Mouse (Mus musculus): ENCODE measurements at regions not wholly inside any gene's neighbourhood (a gene's known extent, or its start where the extent isn't known, plus 50 kb on each side); places are given as distances from the start of the nearest gene placed in this dataset.

DNA sequence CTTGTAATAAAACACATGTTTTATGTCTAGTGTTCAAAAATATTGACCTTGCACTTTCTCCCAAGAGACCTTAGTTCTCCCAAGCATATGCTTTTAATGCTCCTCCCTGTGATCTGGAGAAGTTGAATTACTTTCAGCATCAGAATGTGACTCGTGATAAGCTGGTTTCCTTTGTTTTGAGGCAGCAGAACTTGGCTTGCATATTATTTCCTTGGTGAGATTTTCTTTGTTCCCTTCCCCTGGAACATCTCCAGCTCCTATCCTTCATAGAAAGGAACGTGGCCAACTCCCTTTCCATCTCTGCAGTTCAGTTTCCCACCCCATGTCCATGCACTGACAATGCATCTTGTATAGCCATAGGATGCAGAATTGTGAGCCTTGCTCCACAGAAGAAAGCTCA is 1292.0 kb upstream of the Flrt2 start:
- Histone ChIP-seq H3K36me3 (no peaks in the 10 kb centered on the region), H3K4me1 (replicated peaks) (no peaks in the 10 kb centered on the region), H3K27me3 (no peaks in the 10 kb centered on the region), H3K27ac (replicated peaks) (no peak overlapping the region), H3K9me3 (no peaks in the 10 kb centered on the region), H3K4me2 (no peak overlapping the region), H3K4me3 (no peak overlapping the region), H3K9ac (no peak overlapping the region)
- 64% methylated on average over 2 of the region's 2 CpGs for WGBS
- no peak for ATAC-seq (ENCODE audit: low read depth)

DNA sequence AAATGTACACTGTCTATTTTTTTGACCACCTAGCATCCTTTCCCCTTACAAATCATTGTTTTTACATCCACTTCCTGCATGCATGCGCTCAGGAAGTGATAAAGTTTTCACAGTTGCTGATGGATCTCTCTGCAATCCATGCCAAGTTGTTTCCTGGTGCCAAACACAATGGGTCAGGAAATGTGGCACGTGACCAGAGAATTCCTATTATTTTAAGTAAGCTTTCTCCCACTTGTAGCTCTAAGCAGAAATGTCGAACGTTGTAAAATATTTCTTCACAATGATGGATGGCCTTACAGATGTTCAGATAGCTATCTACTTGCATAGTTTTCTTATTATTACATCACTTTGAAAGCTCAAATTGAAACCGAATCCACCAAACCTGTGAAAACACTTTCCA is 1271.1 kb upstream of the Flrt2 start:
- no peaks in the 10 kb centered on the region for H3K9me3 ChIP-seq
- H3K4me1 ChIP-seq (replicated peaks) = 0 out of 2 replicates have a peak, but pooled peaks cover 7% of the 10 kb centered on the region
- no peak overlapping the region for H3K27ac ChIP-seq (replicated peaks)
- 74% methylated on average over 5 of the region's 5 CpGs for WGBS
- H3K9ac ChIP-seq = no peak overlapping the region
- no peak overlapping the region for H3K4me3 ChIP-seq
- no peaks in the 10 kb centered on the region for H3K27me3 ChIP-seq
- no peaks in the 10 kb centered on the region for H3K36me3 ChIP-seq
- ATAC-seq (ENCODE audit: low read depth) = no peak
- no peak overlapping the region for H3K4me2 ChIP-seq

DNA sequence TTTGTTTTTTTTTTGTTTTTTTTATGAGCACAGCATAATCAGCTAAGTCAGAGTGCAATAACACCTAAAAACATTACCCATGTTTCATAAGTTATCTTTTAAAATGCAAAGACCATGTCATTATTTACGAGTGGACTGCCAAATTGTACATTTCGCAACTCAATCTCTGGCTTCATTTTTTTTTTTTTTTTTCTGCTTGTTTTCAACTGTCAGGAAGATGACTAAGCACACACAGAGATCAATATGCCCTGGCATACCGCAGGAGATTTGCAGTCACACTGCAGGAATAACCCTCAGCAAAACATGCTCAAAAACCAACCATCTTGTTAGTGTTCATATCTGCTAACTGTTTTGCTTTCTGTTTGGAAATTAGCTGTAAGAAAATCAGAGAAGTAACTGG is 1270.3 kb upstream of the Flrt2 start:
- Histone ChIP-seq H3K9ac (no peak overlapping the region), H3K4me2 (no peak overlapping the region), H3K27ac (replicated peaks) (no peak overlapping the region), H3K36me3 (no peaks in the 10 kb centered on the region), H3K4me3 (no peak overlapping the region), H3K27me3 (no peaks in the 10 kb centered on the region), H3K9me3 (no peaks in the 10 kb centered on the region), H3K4me1 (replicated peaks) (0 out of 2 replicates have a peak, but pooled peaks cover 7% of the 10 kb centered on the region)
- WGBS = 80% methylated on average over 3 of the region's 3 CpGs
- no peak for ATAC-seq (ENCODE audit: low read depth)

DNA sequence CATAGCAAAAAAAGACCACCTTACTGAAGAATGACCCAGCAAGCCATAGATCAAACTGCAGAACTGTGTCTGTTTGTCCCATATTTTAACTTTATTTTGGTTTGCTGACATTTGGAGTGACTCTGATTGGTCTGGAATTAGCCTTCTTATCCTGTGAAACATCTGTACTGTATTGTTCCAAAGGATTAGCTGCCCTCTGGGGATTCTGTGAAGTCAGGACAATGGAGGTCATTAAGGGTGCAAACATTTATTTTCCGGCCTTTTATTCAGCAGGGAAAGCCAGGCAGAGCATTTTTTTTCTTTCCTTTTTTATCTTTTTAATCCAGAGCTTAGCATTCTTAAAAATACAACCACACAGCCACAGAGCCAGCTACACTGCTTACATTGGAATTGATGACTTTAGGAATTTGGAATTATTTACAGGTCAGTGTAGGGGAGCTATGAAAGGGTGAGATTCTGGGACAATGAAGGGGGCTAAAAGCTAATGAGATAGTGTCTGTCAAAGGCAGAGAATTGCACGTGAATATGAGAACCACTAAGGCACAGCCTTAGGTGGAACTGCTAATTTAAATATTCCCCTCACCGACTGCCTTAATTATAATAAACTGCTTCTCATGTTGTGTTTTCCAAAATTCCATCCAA is 1267.6 kb upstream of the Flrt2 start:
- WGBS = 6% methylated on average over 3 of the region's 3 CpGs
- H3K4me1 ChIP-seq (replicated peaks) = 0 out of 2 replicates have a peak, but pooled peaks cover 7% of the 10 kb centered on the region
- no peak overlapping the region for H3K4me3 ChIP-seq
- no peaks in the 10 kb centered on the region for H3K36me3 ChIP-seq
- no peak overlapping the region for H3K4me2 ChIP-seq
- no peaks in the 10 kb centered on the region for H3K9me3 ChIP-seq
- no peaks in the 10 kb centered on the region for H3K27me3 ChIP-seq
- ATAC-seq (ENCODE audit: low read depth) = no peak
- no peak overlapping the region for H3K27ac ChIP-seq (replicated peaks)
- H3K9ac ChIP-seq = no peak overlapping the region

DNA sequence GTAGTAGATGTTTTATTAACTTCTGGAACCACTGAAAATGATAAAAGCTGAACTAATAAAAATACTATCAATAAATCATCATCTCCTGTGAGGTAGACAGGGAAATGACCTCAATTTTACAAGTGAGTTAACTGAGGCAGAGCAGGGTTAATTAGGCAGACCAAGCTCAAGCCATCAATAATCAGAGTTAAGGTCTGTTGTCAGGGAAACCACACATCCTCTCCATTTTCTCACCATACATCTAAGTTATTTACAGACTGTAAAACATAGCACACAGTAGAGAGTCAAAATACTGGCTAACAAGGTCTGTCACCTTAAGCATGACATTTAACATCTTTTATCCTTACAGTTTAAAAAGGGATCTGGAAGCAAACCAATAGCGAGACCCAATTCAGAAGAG is 1242.5 kb upstream of the Flrt2 start:
- Histone ChIP-seq H3K27me3 (no peaks in the 10 kb centered on the region), H3K4me1 (replicated peaks) (no peaks in the 10 kb centered on the region), H3K4me3 (no peak overlapping the region), H3K27ac (replicated peaks) (no peak overlapping the region), H3K9me3 (no peaks in the 10 kb centered on the region), H3K9ac (no peak overlapping the region), H3K36me3 (no peaks in the 10 kb centered on the region), H3K4me2 (no peak overlapping the region)
- 55% methylated on average over 1 of the region's 1 CpGs for WGBS
- ATAC-seq (ENCODE audit: low read depth) = no peak

DNA sequence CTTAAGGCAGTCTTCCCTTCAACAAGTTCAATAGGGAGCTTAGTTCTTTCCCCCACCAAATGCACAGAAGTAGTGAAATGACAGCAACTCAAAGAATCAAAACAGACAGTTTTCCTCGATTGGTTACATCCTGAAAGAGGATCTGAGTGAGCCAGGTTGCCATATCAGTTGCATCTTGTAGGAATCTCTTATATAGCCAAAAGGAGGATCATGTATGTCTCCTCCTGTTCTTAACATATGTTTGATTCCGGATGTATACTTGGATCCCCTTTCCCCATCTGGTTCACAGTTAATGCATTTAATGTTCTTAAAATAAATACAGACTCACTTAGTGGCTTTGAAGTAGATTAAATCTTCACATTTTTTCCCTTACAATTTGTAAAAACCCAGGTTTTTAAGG is 1224.0 kb upstream of the Flrt2 start:
- Histone ChIP-seq H3K9ac (no peak overlapping the region), H3K9me3 (no peaks in the 10 kb centered on the region), H3K27ac (replicated peaks) (no peak overlapping the region), H3K4me1 (replicated peaks) (peaks cover 4% of the 10 kb centered on the region; the same call in 1 of the 2 replicates), H3K4me2 (no peak overlapping the region), H3K4me3 (no peak overlapping the region), H3K27me3 (no peaks in the 10 kb centered on the region), H3K36me3 (no peaks in the 10 kb centered on the region)
- WGBS = 68% methylated on average over 2 of the region's 2 CpGs
- no peak for ATAC-seq (ENCODE audit: low read depth)

DNA sequence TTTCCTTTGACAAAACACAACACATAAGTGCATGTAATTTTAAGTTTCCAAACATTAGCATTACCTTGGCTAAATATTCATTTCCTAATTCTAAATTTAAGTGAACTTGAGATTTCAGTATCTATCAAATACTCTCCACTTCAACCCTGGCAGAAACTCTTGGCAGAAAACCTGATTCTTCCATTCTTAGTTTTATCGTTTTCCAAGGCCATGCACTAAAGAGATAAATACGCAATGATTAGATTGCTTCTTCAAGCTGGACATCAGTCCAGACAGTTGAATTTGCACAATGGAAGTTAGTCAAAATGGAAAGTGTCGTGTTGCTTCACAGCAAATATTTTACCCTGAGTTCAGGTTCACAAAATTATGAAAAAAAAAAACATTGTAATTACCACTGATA is 1223.4 kb upstream of the Flrt2 start:
- H3K4me3 ChIP-seq = no peak overlapping the region

DNA sequence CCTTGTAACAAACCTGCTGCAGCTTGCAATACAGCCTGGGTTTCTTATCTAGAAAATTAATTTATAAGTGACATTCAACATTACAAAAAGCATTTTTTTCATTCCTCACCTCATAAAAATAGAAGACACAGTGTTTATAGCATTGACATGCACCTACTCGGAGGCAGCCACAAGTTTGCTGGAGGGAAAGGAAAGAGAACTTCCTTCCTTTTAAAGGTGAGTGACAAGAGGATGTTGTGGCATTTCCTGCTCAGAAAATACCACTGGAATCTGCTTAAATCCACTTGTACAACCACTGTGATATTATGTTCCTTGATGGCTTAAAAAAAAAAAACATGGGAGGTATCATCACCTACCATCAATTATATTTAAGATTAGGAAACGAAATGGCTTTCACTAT is 1222.2 kb upstream of the Flrt2 start:
- Histone ChIP-seq H3K36me3 (no peaks in the 10 kb centered on the region), H3K27ac (replicated peaks) (no peak overlapping the region), H3K9me3 (no peaks in the 10 kb centered on the region), H3K27me3 (no peaks in the 10 kb centered on the region), H3K4me2 (no peak overlapping the region), H3K9ac (no peak overlapping the region), H3K4me3 (no peak overlapping the region), H3K4me1 (replicated peaks) (peaks cover 4% of the 10 kb centered on the region; the same call in 1 of the 2 replicates)
- no peak for ATAC-seq (ENCODE audit: low read depth)
- WGBS = 79% methylated on average over 2 of the region's 2 CpGs

More for the DNA sequence above, 1223.4 kb upstream of the Flrt2 start:
- Histone ChIP-seq H3K36me3 (no peaks in the 10 kb centered on the region), H3K4me2 (no peak overlapping the region), H3K4me1 (replicated peaks) (peaks cover 4% of the 10 kb centered on the region; the same call in 1 of the 2 replicates), H3K27me3 (no peaks in the 10 kb centered on the region), H3K27ac (replicated peaks) (no peak overlapping the region), H3K9me3 (no peaks in the 10 kb centered on the region), H3K9ac (no peak overlapping the region)
- 90% methylated on average over 3 of the region's 3 CpGs for WGBS
- ATAC-seq (ENCODE audit: low read depth) = no peak

DNA sequence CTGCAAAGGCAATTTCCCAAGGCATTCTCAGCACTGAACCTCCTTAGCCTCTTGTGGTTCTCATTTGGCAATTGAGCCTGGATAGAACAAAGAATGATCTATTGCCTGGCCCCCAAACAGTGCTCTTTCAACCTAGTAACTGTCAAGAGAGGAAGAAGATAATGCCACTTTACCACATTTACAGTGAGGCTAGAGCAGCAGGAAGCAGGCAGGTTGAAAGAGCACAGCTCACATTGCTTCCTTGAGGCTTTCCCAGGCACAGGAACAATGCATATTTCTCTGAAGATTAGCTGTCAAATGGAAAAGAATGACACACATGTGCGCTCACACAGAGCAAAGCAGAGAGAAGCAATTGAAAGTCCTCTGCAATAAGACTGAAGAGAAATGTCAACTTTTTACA is 1221.0 kb upstream of the Flrt2 start:
- 32% methylated on average over 1 of the region's 1 CpGs for WGBS

DNA sequence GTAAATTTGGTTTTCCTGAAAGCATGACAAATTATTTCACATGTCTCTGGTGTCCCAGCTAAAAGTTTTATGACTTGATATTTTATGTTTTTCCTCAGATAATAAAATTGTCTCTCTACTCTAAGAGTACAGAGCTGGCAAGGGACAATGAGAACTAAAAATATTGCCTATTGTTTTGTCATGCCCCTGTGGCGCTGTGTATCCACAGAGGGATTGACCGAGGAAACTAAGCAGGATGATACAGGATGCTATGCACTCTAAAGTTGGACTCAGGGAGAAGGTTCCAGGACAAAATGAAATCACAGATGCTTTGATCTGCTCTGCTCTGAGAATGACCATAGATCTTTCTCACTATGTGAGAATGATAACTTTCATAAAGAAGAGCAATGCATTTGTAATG is 1203.3 kb upstream of the Flrt2 start:
- H3K27me3 ChIP-seq = no peaks in the 10 kb centered on the region
- no peak overlapping the region for H3K4me2 ChIP-seq
- H3K27ac ChIP-seq (replicated peaks) = no peak overlapping the region
- H3K36me3 ChIP-seq = no peaks in the 10 kb centered on the region
- no peak overlapping the region for H3K4me3 ChIP-seq
- H3K4me1 ChIP-seq (replicated peaks) = no peaks in the 10 kb centered on the region
- no peak for ATAC-seq (ENCODE audit: low read depth)
- WGBS = 73% methylated on average over 2 of the region's 2 CpGs
- no peaks in the 10 kb centered on the region for H3K9me3 ChIP-seq
- H3K9ac ChIP-seq = no peak overlapping the region

More for the DNA sequence above, 1221.0 kb upstream of the Flrt2 start:
- no peak for ATAC-seq (ENCODE audit: low read depth)
- Histone ChIP-seq H3K36me3 (no peaks in the 10 kb centered on the region), H3K27ac (replicated peaks) (no peak overlapping the region), H3K9ac (no peak overlapping the region), H3K4me2 (no peak overlapping the region), H3K9me3 (no peaks in the 10 kb centered on the region), H3K27me3 (no peaks in the 10 kb centered on the region), H3K4me1 (replicated peaks) (peaks cover 4% of the 10 kb centered on the region; the same call in 1 of the 2 replicates), H3K4me3 (no peak overlapping the region)

DNA sequence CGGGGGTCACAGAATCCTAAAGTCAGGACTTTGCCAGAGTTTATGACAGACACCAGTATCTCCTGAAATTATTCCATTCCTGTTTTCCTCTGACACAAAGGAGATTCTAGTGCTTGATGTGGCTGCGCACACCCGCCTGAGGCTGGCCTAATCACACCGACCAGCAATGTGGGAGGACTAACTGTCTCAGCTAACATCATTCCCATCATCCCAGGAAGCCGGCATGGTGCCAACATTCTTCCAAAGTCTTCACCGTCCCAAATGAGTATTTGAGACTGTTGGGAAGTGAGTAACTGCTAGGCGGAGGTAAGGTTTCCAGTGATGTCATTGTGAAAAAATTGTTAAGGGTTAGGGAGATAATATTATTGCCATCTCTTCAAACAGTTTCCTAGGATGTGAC is 1183.9 kb upstream of the Flrt2 start:
- no peaks in the 10 kb centered on the region for H3K36me3 ChIP-seq
- 74% methylated on average over 7 of the region's 7 CpGs for WGBS
- H3K27me3 ChIP-seq = no peaks in the 10 kb centered on the region
- H3K4me1 ChIP-seq (replicated peaks) = 0 out of 2 replicates have a peak, but pooled peaks cover 3% of the 10 kb centered on the region
- H3K9me3 ChIP-seq = no peaks in the 10 kb centered on the region
- H3K4me3 ChIP-seq = no peak overlapping the region
- H3K9ac ChIP-seq = no peak overlapping the region
- H3K27ac ChIP-seq (replicated peaks) = no peak overlapping the region
- H3K4me2 ChIP-seq = no peak overlapping the region
- no peak for ATAC-seq (ENCODE audit: low read depth)

DNA sequence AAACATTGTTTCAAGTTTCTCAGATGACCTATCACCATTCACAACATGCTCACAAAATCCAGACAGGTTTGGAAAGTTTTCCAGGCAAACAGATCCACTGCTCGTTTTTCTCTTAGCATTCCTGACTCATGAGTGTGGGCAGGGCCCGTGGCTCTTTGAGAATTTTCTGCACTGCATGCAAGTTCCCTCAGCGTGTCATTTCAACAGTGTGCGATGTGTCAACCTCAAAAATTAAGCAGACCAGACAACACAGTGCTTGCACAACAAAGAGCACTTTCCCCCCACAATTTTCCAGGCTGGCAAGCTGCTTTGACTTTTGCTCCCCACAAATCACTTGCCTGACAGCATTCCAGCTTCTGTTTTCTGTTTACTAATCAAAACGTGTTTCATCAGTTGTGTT is 1182.2 kb upstream of the Flrt2 start:
- Histone ChIP-seq H3K27ac (replicated peaks) (no peak overlapping the region), H3K36me3 (no peaks in the 10 kb centered on the region), H3K9ac (no peak overlapping the region), H3K4me1 (replicated peaks) (0 out of 2 replicates have a peak, but pooled peaks cover 3% of the 10 kb centered on the region), H3K27me3 (no peaks in the 10 kb centered on the region), H3K4me2 (no peak overlapping the region), H3K4me3 (no peak overlapping the region), H3K9me3 (no peaks in the 10 kb centered on the region)
- 26% methylated on average over 5 of the region's 5 CpGs for WGBS
- no peak for ATAC-seq (ENCODE audit: low read depth)

DNA sequence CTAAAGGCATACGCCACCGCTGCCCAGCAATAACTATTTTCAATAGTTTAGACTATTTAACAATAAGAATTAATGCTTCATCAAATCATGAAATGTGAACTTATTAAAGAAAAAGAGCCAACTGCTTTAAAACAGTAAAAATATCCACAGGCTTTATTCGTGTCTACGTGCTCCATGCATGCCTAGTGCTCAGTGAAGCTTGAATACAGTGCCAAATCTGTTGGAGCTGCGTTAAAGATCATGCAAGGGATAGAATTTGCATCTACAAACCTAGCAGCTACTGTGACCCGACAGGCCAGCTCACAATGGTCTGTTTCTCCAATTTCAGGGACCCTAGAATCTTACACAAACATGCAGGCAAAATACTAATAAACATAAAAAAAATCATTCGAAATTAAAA is 1147.3 kb upstream of the Flrt2 start:
- no peak overlapping the region for H3K27ac ChIP-seq (replicated peaks)
- H3K36me3 ChIP-seq = no peaks in the 10 kb centered on the region
- H3K4me2 ChIP-seq = no peak overlapping the region
- H3K4me3 ChIP-seq = no peak overlapping the region
- no peaks in the 10 kb centered on the region for H3K9me3 ChIP-seq
- no peak for ATAC-seq (ENCODE audit: low read depth)
- WGBS = 80% methylated on average over 7 of the region's 7 CpGs
- H3K9ac ChIP-seq = no peak overlapping the region
- no peaks in the 10 kb centered on the region for H3K27me3 ChIP-seq
- H3K4me1 ChIP-seq (replicated peaks) = no peaks in the 10 kb centered on the region
